Mouse (Mus musculus) layer of hippocampus, postnatal 10 days (tissue): ENCODE data around the gene Syt17. TPM values are rescaled to one million over a fixed set of nuclear protein-coding genes. Genes with fewer than 3 reads are reported as not detected.
A peak's percentile ranks its signal among the peaks of the same experiment; 100 is the strongest.

Experiments used
- DNase-seq, 2 experiments: peaks; one replicate each; pipeline ENCODE4 v3.0.0; 2021; ENCODE audit warnings: low spot score in 2 of 2
- long read RNA-seq: library from polyadenylated mRNA; stranded (forward); transcript quantifications from one replicate; pipeline ENCODE4 v2.0.0, GENCODE M21; 2023
- total RNA-seq, 2 experiments: library from RNA; stranded (reverse); gene quantifications; 2 replicates each; pipeline ENCODE4 v1.2.3; 2021

The Syt17 gene
- 10 to 100 TPM; 45.9 to 49.3 TPM for total RNA-seq
- long read RNA-seq, partial matches to known transcripts, result 10 of 41 reads
- long read RNA-seq, other reads (novel, unspliced or antisense), result 27 of 41 reads

- DNase-seq, result peak; percentile 70 to 83
Measured at GRCm38 (mm10) chr7:118448134-118448967, at the start of gene Syt17. Gene Syt17 (minus strand): TSS chr7:118448222.

GRCm38 (mm10) chr7:118494892-118495579 lies 47.0 kb upstream of the Syt17 start:
- no peak for DNase-seq

GRCm38 (mm10) chr7:118493892-118494291 lies 45.9 kb upstream of the Syt17 start:
- DNase-seq, result no peak

- peak; percentile 38 to 51 for DNase-seq
Measured at GRCm38 (mm10) chr7:118491431-118492147, 43.6 kb upstream of the Syt17 start, which contains the start of gene Itpripl2. Gene Itpripl2 (minus strand): TSS chr7:118491975.

GRCm38 (mm10) chr7:118490666-118491430 lies 42.8 kb upstream of the Syt17 start:
- DNase-seq, result peak; percentile 14 to 40

GRCm38 (mm10) chr7:118489706-118490665 lies 42.0 kb upstream of the Syt17 start:
- no peak for DNase-seq

- no peak for DNase-seq
Measured at GRCm38 (mm10) chr7:118488060-118488664, 40.1 kb upstream of the Syt17 start.

- no peak for DNase-seq
Measured at GRCm38 (mm10) chr7:118486917-118487316, 38.9 kb upstream of the Syt17 start.

GRCm38 (mm10) chr7:118483996-118484395 lies 36.0 kb upstream of the Syt17 start:
- DNase-seq, result no peak

GRCm38 (mm10) chr7:118482001-118482400 lies 34.0 kb upstream of the Syt17 start:
- DNase-seq, result no peak

GRCm38 (mm10) chr7:118481047-118481810 lies 33.2 kb upstream of the Syt17 start:
- no peak for DNase-seq

- DNase-seq, result no peak
Measured at GRCm38 (mm10) chr7:118480160-118480709, 32.2 kb upstream of the Syt17 start.

- no peak for DNase-seq
Measured at GRCm38 (mm10) chr7:118478835-118479312, 30.9 kb upstream of the Syt17 start.

GRCm38 (mm10) chr7:118476428-118476827 lies 28.4 kb upstream of the Syt17 start:
- DNase-seq, result no peak

GRCm38 (mm10) chr7:118475008-118475705 lies 27.1 kb upstream of the Syt17 start:
- no peak for DNase-seq

- no peak for DNase-seq
Measured at GRCm38 (mm10) chr7:118472886-118473285, 24.9 kb upstream of the Syt17 start.

GRCm38 (mm10) chr7:118468060-118468459 lies 20.0 kb upstream of the Syt17 start:
- DNase-seq, result no peak
